Mouse (Mus musculus): ENCODE data around the gene Wfdc1. TPM values are rescaled to one million over a fixed set of nuclear protein-coding genes. Genes with fewer than 3 reads are reported as not detected.
A peak's percentile ranks its signal among the peaks of the same experiment; 100 is the strongest.

Wfdc1 gene
- total and polyA plus RNA-seq, 2 experiments from 2014 or later = 22.4 to 55.0 TPM

GRCm38 (mm10) chr8:119723676-119724075 is 57.5 kb downstream of the Wfdc1 start:
- no peak for DNase-seq (ENCODE audit: low spot score)
- no peak overlapping the region for H3K9ac ChIP-seq (replicated peaks; ENCODE audit: low read depth, low read length)
- no peaks in the 10 kb centered on the region for H3K27me3 ChIP-seq (ENCODE audit: control insufficient read depth, insufficient read depth, low read length)
- no peaks in the 10 kb centered on the region for H3K36me3 ChIP-seq (replicated peaks; ENCODE audit: control insufficient read depth, insufficient read depth, low read length)
- TF ChIP-seq CTCF (IDR thresholded peaks at IDR 0.05; ENCODE audit: low read depth) = no peak
- no peak for TF ChIP-seq EP300 (IDR thresholded peaks at IDR 0.05; ENCODE audit: low read depth)
- no peak overlapping the region for H3K4me3 ChIP-seq (ENCODE audit: low read depth, low read length)
- WGBS = 11% methylated on average over 4 of the region's 4 CpGs
- peaks cover 8% of the 10 kb centered on the region; the same call in 1 of the 2 replicates for H3K4me1 ChIP-seq (ENCODE audit: control insufficient read depth, insufficient read depth)
- no peaks in the 10 kb centered on the region for H3K9me3 ChIP-seq (replicated peaks; ENCODE audit: control insufficient read depth, low read length)
- no peak overlapping the region for H3K27ac ChIP-seq (ENCODE audit: low read depth)
- ATAC-seq (ENCODE audit: insufficient read depth, low read depth) = 0 out of 2 replicates have a peak, but pooled peaks have one; percentile 27
- no peak overlapping the region for H3K4me2 ChIP-seq (ENCODE audit: low read depth, low read length)

GRCm38 (mm10) chr8:119724596-119724995 is 58.4 kb downstream of the Wfdc1 start:
- Histone ChIP-seq H3K4me3 (ENCODE audit: low read depth, low read length) (no peak overlapping the region), H3K36me3 (replicated peaks; ENCODE audit: control insufficient read depth, insufficient read depth, low read length) (no peaks in the 10 kb centered on the region), H3K4me2 (ENCODE audit: low read depth, low read length) (no peak overlapping the region), H3K27ac (ENCODE audit: low read depth) (no peak overlapping the region), H3K27me3 (ENCODE audit: control insufficient read depth, insufficient read depth, low read length) (no peaks in the 10 kb centered on the region), H3K4me1 (ENCODE audit: control insufficient read depth, insufficient read depth) (0 out of 2 replicates have a peak, but pooled peaks cover 4% of the 10 kb centered on the region), H3K9me3 (replicated peaks; ENCODE audit: control insufficient read depth, low read length) (no peaks in the 10 kb centered on the region), H3K9ac (replicated peaks; ENCODE audit: low read depth, low read length) (no peak overlapping the region)
- 78% methylated on average over 6 of the region's 6 CpGs for WGBS
- DNase-seq (ENCODE audit: low spot score) (no peak), ATAC-seq (ENCODE audit: insufficient read depth, low read depth) (no peak)
- TF ChIP-seq EP300 (IDR thresholded peaks at IDR 0.05; ENCODE audit: low read depth) (no peak), CTCF (IDR thresholded peaks at IDR 0.05; ENCODE audit: low read depth) (no peak)

- ATAC-seq (ENCODE audit: insufficient read depth, low read depth) (no peak), DNase-seq (ENCODE audit: low spot score) (no peak)
- 0 out of 2 replicates have a peak, but pooled peaks cover 4% of the 10 kb centered on the region for H3K4me1 ChIP-seq (ENCODE audit: control insufficient read depth, insufficient read depth)
- H3K4me3 ChIP-seq (ENCODE audit: low read depth, low read length) = no peak overlapping the region
- TF ChIP-seq CTCF (IDR thresholded peaks at IDR 0.05; ENCODE audit: low read depth) (no peak), EP300 (IDR thresholded peaks at IDR 0.05; ENCODE audit: low read depth) (no peak)
- WGBS = 48% methylated on average over 8 of the region's 8 CpGs
- no peak overlapping the region for H3K4me2 ChIP-seq (ENCODE audit: low read depth, low read length)
- H3K9ac ChIP-seq (replicated peaks; ENCODE audit: low read depth, low read length) = no peak overlapping the region
- H3K27ac ChIP-seq (ENCODE audit: low read depth) = no peak overlapping the region
- no peaks in the 10 kb centered on the region for H3K9me3 ChIP-seq (replicated peaks; ENCODE audit: control insufficient read depth, low read length)
- H3K27me3 ChIP-seq (ENCODE audit: control insufficient read depth, insufficient read depth, low read length) = no peaks in the 10 kb centered on the region
- no peaks in the 10 kb centered on the region for H3K36me3 ChIP-seq (replicated peaks; ENCODE audit: control insufficient read depth, insufficient read depth, low read length)
Observed at GRCm38 (mm10) chr8:119727093-119727492, 60.9 kb downstream of the Wfdc1 start.

- H3K4me2 ChIP-seq (ENCODE audit: low read depth, low read length) = no peak overlapping the region
- no peak for ATAC-seq (ENCODE audit: insufficient read depth, low read depth)
- H3K9ac ChIP-seq (replicated peaks; ENCODE audit: low read depth, low read length) = no peak overlapping the region
- no peak overlapping the region for H3K27ac ChIP-seq (ENCODE audit: low read depth)
- H3K4me3 ChIP-seq (ENCODE audit: low read depth, low read length) = no peak overlapping the region
- WGBS = 80% methylated on average over 8 of the region's 8 CpGs
- no peaks in the 10 kb centered on the region for H3K36me3 ChIP-seq (replicated peaks; ENCODE audit: control insufficient read depth, insufficient read depth, low read length)
- H3K9me3 ChIP-seq (replicated peaks; ENCODE audit: control insufficient read depth, low read length) = no peaks in the 10 kb centered on the region
- no peak for DNase-seq (ENCODE audit: low spot score)
- no peaks in the 10 kb centered on the region for H3K27me3 ChIP-seq (ENCODE audit: control insufficient read depth, insufficient read depth, low read length)
- no peak for TF ChIP-seq EP300 (IDR thresholded peaks at IDR 0.05; ENCODE audit: low read depth)
- 0 out of 2 replicates have a peak, but pooled peaks cover under 1% of the 10 kb centered on the region for H3K4me1 ChIP-seq (ENCODE audit: control insufficient read depth, insufficient read depth)
Observed at GRCm38 (mm10) chr8:119728351-119728895, 62.3 kb downstream of the Wfdc1 start.

DNA sequence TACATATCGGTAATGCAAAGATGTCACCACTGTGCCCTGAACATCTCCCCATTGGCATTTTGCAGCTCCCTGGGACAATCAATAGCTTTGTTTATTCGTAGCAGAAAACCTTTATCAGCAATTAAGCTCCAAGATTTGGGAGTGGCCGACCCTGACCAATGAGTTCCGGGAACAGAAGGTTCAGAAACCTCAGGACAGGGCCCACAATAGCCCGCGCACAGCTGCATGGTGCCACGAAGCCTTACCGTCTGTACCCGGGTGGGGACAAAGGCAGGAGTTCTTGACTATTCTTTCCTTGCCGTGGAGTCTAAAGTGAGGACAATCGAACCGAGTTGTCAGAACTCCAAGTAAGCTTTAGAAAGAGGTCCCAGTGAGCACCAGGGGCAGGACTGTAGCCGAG is 65.9 kb downstream of the Wfdc1 start:
- no peak overlapping the region for H3K9ac ChIP-seq (replicated peaks; ENCODE audit: low read depth, low read length)

GRCm38 (mm10) chr8:119736348-119736917 is 70.3 kb downstream of the Wfdc1 start:
- Histone ChIP-seq H3K4me1 (ENCODE audit: control insufficient read depth, insufficient read depth) (no peaks in the 10 kb centered on the region), H3K27me3 (ENCODE audit: control insufficient read depth, insufficient read depth, low read length) (no peaks in the 10 kb centered on the region), H3K9ac (replicated peaks; ENCODE audit: low read depth, low read length) (no peak overlapping the region), H3K36me3 (replicated peaks; ENCODE audit: control insufficient read depth, insufficient read depth, low read length) (no peaks in the 10 kb centered on the region), H3K9me3 (replicated peaks; ENCODE audit: control insufficient read depth, low read length) (no peaks in the 10 kb centered on the region), H3K27ac (ENCODE audit: low read depth) (no peak overlapping the region), H3K4me2 (ENCODE audit: low read depth, low read length) (no peak overlapping the region), H3K4me3 (ENCODE audit: low read depth, low read length) (no peak overlapping the region)
- 84% methylated on average over 10 of the region's 10 CpGs for WGBS
- TF ChIP-seq CTCF (IDR thresholded peaks at IDR 0.05; ENCODE audit: low read depth) = no peak
- DNase-seq (ENCODE audit: low spot score) = no peak
- ATAC-seq (ENCODE audit: insufficient read depth, low read depth) = no peak

More for the DNA sequence above, 65.9 kb downstream of the Wfdc1 start:
- ATAC-seq (ENCODE audit: insufficient read depth, low read depth) (no peak), DNase-seq (ENCODE audit: low spot score) (no peak)
- Histone ChIP-seq H3K4me3 (ENCODE audit: low read depth, low read length) (no peak overlapping the region), H3K4me2 (ENCODE audit: low read depth, low read length) (no peak overlapping the region), H3K36me3 (replicated peaks; ENCODE audit: control insufficient read depth, insufficient read depth, low read length) (no peaks in the 10 kb centered on the region), H3K27me3 (ENCODE audit: control insufficient read depth, insufficient read depth, low read length) (no peaks in the 10 kb centered on the region), H3K4me1 (ENCODE audit: control insufficient read depth, insufficient read depth) (no peaks in the 10 kb centered on the region), H3K27ac (ENCODE audit: low read depth) (no peak overlapping the region), H3K9me3 (replicated peaks; ENCODE audit: control insufficient read depth, low read length) (no peaks in the 10 kb centered on the region)
- TF ChIP-seq EP300 (IDR thresholded peaks at IDR 0.05; ENCODE audit: low read depth) (no peak), CTCF (IDR thresholded peaks at IDR 0.05; ENCODE audit: low read depth) (no peak)
- WGBS = 83% methylated on average over 13 of the region's 13 CpGs
